Mouse (Mus musculus): ENCODE data around the gene Cdh24. TPM values are rescaled to one million over a fixed set of nuclear protein-coding genes. Genes with fewer than 3 reads are reported as not detected.

Cdh24 gene
- polyA plus RNA-seq, 1 experiment from 2014 or later, result 10.3 TPM

DNA sequence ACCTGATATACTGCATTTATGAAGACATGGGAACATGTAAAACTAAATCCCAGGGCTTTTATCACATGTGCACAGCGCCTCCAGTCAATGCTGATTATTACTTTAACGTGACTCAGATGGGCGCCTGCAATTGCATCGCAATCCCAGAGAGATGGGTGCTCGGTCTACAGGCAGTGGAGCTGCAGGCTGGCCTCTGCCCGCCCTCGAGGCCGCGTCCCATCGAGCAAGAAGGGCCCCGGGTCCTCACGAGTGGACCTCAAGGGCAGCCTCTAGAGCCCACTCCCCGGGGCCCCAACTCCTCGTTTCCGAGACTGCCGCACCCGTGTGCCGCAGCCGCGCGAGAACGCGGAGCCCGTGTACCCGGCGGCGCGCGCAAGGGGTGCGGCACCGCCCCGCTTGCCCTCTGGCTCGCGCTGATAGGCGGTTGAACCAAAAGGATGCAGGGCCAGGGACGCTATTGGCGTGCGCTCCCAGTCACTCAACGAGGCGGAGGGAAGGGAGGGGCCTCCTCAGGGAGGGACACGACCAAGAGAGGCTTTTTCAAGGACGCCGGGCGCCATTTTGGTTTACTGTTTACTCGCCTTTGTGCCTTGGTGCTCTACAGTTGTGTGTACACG is 38.0 kb downstream of the Cdh24 start:
- no peaks in the 10 kb centered on the region for H3K9me3 ChIP-seq (ENCODE audit: control insufficient read depth, low read length)
- H3K4me2 ChIP-seq (ENCODE audit: low read length), result peak overlapping the region; percentile 66
- peak; percentile 99 for ATAC-seq
- H3K4me1 ChIP-seq (ENCODE audit: control insufficient read depth, insufficient read depth, low read depth, low read length), result peaks cover 17% of the 10 kb centered on the region
- peak overlapping the region; percentile 68 for H3K4me3 ChIP-seq (ENCODE audit: low read length)
- H3K9ac ChIP-seq (ENCODE audit: low read depth, low read length), result peak overlapping the region; percentile 85
- H3K36me3 ChIP-seq (ENCODE audit: control insufficient read depth, insufficient read depth, low read length), result no peaks in the 10 kb centered on the region
- H3K27me3 ChIP-seq (replicated peaks; ENCODE audit: control insufficient read depth, insufficient read depth, low read length), result no peaks in the 10 kb centered on the region
- H3K27ac ChIP-seq (ENCODE audit: low read depth, low read length), result peak overlapping the region; percentile 98
- under 1% methylated on average over 33 of the region's 46 CpGs for WGBS

DNA sequence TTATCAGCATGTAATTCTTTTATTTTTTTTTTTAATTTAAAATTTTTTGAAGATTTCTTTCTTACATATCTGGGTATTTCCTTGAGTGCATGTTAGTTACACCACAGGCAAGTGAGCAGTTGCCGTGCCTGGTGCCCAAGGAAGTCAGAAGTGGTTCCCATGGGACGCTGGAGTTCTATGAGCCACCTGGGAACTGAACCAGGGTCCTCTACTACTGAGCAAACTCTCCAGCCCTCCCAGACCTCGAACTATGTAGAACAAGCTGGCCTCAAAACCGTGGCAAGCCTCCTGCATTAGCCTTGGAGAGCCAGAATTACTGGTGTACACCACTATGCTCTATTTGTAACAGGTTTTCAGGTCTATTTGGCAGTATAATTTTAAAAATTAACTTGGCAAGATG is 38.6 kb downstream of the Cdh24 start:
- peak overlapping the region; percentile 66 for H3K4me2 ChIP-seq (ENCODE audit: low read length)
- peak overlapping the region; percentile 85; the same call in 1 of the 2 replicates for H3K9ac ChIP-seq (ENCODE audit: low read depth, low read length)
- peaks cover 17% of the 10 kb centered on the region for H3K4me1 ChIP-seq (ENCODE audit: control insufficient read depth, insufficient read depth, low read depth, low read length)
- H3K4me3 ChIP-seq (ENCODE audit: low read length), result peak overlapping the region; percentile 68
- ATAC-seq, result no peak; the same call in 1 of the 2 replicates
- H3K9me3 ChIP-seq (ENCODE audit: control insufficient read depth, low read length), result no peaks in the 10 kb centered on the region
- H3K27me3 ChIP-seq (replicated peaks; ENCODE audit: control insufficient read depth, insufficient read depth, low read length), result no peaks in the 10 kb centered on the region
- WGBS, result 35% methylated on average over 4 of the region's 4 CpGs
- peak overlapping the region; percentile 98 for H3K27ac ChIP-seq (ENCODE audit: low read depth, low read length)
- no peaks in the 10 kb centered on the region for H3K36me3 ChIP-seq (ENCODE audit: control insufficient read depth, insufficient read depth, low read length)

DNA sequence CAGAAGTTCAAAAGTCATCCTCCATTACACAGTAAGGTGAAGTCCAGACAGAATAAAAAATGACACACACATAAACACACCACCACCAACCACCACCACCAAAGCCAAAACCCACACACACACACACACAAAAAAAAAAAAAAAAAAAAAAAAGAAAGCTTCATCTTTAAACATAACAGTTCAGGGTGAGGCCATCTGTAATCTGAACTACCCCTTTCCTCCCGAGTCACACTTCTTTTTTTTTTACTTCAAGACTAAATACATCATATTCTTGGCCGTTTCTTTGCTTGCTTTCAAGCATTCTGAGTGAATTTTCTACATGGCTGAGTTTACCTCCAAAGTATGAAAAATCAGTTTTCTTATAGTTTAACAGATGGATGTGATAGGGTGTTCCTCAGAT is 39.6 kb downstream of the Cdh24 start:
- Histone ChIP-seq H3K9me3 (ENCODE audit: control insufficient read depth, low read length) (no peaks in the 10 kb centered on the region), H3K4me3 (ENCODE audit: low read length) (no peak overlapping the region), H3K27me3 (replicated peaks; ENCODE audit: control insufficient read depth, insufficient read depth, low read length) (no peaks in the 10 kb centered on the region), H3K36me3 (ENCODE audit: control insufficient read depth, insufficient read depth, low read length) (no peaks in the 10 kb centered on the region), H3K9ac (ENCODE audit: low read depth, low read length) (no peak overlapping the region), H3K4me2 (ENCODE audit: low read length) (no peak overlapping the region), H3K4me1 (ENCODE audit: control insufficient read depth, insufficient read depth, low read depth, low read length) (peaks cover 17% of the 10 kb centered on the region), H3K27ac (ENCODE audit: low read depth, low read length) (no peak overlapping the region)
- WGBS, result 68% methylated on average over 2 of the region's 2 CpGs
- no peak for ATAC-seq

DNA sequence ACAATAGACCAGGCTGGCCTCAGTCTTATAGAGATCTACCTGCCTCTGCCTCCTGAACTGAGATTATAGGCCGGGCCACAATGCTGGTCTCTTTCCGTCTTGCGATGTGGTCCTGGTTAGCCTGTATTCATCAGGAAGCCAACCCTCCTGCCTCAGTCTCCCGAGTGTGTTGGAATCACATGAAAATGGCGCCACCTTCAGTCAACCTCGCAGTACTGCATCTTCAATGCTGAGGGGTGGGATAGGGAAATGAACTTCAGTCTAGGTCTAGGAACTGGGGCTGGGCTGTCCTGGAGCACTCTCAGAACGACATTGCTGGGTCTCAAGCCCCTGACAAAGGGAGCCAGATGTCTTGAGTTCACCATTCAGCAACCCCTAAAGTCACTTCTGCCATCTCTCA is 44.1 kb downstream of the Cdh24 start:
- Histone ChIP-seq H3K4me2 (ENCODE audit: low read length) (no peak overlapping the region), H3K27ac (ENCODE audit: low read depth, low read length) (no peak overlapping the region), H3K9ac (ENCODE audit: low read depth, low read length) (no peak overlapping the region), H3K9me3 (ENCODE audit: control insufficient read depth, low read length) (no peaks in the 10 kb centered on the region), H3K4me1 (ENCODE audit: control insufficient read depth, insufficient read depth, low read depth, low read length) (peaks cover 7% of the 10 kb centered on the region), H3K4me3 (ENCODE audit: low read length) (no peak overlapping the region), H3K27me3 (replicated peaks; ENCODE audit: control insufficient read depth, insufficient read depth, low read length) (no peaks in the 10 kb centered on the region), H3K36me3 (ENCODE audit: control insufficient read depth, insufficient read depth, low read length) (no peaks in the 10 kb centered on the region; the same call in 1 of the 2 replicates)
- 79% methylated on average over 7 of the region's 7 CpGs for WGBS
- ATAC-seq, result no peak

DNA sequence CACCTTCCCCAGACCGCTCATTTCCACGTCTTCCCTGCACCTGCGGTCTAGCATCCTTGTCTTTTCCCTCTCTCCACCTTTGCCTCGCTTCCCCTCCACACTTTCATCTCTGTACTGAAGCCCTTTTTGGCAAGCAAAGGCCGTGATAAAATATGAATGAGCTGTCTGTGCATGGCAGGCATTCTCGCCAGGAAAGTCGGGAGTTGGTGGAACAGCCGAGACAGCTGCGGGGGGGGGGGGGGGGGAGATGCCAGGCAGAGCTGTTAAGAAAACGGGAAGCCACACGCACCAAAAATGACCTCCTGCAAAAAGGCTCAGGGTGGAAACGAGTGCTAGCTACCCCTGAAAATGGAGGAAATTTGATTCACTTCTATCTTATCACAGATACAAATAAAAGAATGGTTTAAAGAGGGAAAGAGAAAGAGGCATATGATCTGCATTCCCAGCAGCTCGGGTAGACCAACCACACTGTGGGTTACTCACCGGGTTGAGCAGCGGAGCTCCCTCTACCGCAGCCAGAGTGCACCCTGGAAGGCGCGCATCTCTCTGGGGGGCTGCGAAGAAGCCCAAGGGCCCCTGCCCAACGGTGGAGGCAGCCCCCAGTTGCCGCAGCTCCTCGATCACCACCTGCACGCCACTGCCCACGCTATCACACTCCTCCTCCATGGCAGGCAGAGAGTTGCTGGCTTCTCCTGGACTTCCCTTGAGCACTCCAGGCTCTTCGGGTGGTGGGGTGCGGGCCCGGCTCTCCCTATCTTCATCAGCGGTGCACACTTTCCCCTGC is 46.3 kb downstream of the Cdh24 start:
- WGBS, result 68% methylated on average over 28 of the region's 28 CpGs
- H3K9me3 ChIP-seq (ENCODE audit: control insufficient read depth, low read length), result no peaks in the 10 kb centered on the region
- no peaks in the 10 kb centered on the region for H3K27me3 ChIP-seq (replicated peaks; ENCODE audit: control insufficient read depth, insufficient read depth, low read length)
- peaks cover 2% of the 10 kb centered on the region; the same call in 1 of the 2 replicates for H3K36me3 ChIP-seq (ENCODE audit: control insufficient read depth, insufficient read depth, low read length)
- no peak overlapping the region for H3K4me3 ChIP-seq (ENCODE audit: low read length)
- no peak overlapping the region for H3K9ac ChIP-seq (ENCODE audit: low read depth, low read length)
- no peak overlapping the region for H3K4me2 ChIP-seq (ENCODE audit: low read length)
- H3K4me1 ChIP-seq (ENCODE audit: control insufficient read depth, insufficient read depth, low read depth, low read length), result peaks cover 7% of the 10 kb centered on the region
- 0 out of 2 replicates have a peak, but pooled peaks have one; percentile 25 for ATAC-seq
- H3K27ac ChIP-seq (ENCODE audit: low read depth, low read length), result no peak overlapping the region

DNA sequence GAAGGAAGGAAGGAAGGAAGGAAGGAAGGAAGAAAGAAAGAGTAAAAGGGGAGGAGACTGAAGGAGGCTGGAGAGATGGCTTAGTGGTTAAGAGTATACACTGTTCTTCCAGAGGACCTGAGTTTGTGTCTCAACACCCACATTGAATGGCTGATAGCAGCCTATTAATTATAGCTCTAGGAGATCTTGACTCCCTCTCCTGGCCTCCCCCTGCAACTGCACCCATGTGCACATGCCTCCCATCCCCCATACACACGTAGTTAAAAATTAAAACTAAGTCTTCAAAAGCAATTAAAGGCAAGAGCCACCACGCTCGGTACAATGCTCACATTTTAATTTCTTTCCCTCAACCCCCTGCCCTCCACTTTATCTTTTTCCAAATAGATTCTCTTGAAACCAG is 47.1 kb downstream of the Cdh24 start:
- Histone ChIP-seq H3K4me3 (ENCODE audit: low read length) (no peak overlapping the region), H3K27me3 (replicated peaks; ENCODE audit: control insufficient read depth, insufficient read depth, low read length) (no peaks in the 10 kb centered on the region), H3K9ac (ENCODE audit: low read depth, low read length) (no peak overlapping the region), H3K4me2 (ENCODE audit: low read length) (no peak overlapping the region), H3K4me1 (ENCODE audit: control insufficient read depth, insufficient read depth, low read depth, low read length) (peaks cover 7% of the 10 kb centered on the region), H3K9me3 (ENCODE audit: control insufficient read depth, low read length) (no peaks in the 10 kb centered on the region), H3K36me3 (ENCODE audit: control insufficient read depth, insufficient read depth, low read length) (peaks cover 2% of the 10 kb centered on the region; the same call in 1 of the 2 replicates), H3K27ac (ENCODE audit: low read depth, low read length) (no peak overlapping the region)
- 91% methylated on average over 3 of the region's 3 CpGs for WGBS
- ATAC-seq, result no peak

DNA sequence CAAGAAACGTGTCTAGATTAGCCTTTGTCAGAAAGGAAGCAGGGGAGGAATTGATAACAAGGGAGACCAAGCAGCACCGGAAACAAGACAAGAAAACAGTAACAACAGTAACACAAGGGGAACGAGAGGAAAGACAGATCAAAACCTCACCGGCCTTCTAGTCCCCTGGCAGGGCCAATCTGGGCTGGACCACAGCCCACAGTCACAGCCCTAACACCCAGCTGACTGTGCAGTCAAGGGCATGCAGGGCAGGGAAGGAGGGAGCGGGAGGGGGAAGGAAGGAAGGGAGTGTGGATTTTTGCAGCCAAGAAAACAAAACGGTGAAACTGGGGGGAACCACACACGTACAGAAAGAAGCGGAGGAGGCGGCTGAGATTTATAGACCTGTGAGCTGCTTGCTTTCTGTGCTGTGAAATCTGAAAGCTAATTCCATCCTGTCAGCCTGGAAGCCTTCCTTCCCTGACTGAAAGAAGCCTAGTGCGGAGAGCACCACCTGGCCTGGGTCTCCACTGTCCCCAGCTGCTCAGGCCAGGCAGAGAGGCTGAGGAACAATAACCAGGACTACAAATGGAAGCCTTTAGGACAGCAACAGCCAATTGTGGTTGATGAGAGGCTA is 48.7 kb downstream of the Cdh24 start:
- Histone ChIP-seq H3K27ac (ENCODE audit: low read depth, low read length) (peak overlapping the region; percentile 39; the same call in 1 of the 2 replicates), H3K9me3 (ENCODE audit: control insufficient read depth, low read length) (no peaks in the 10 kb centered on the region), H3K4me1 (ENCODE audit: control insufficient read depth, insufficient read depth, low read depth, low read length) (peaks cover 7% of the 10 kb centered on the region), H3K9ac (ENCODE audit: low read depth, low read length) (peak overlapping the region; percentile 38), H3K27me3 (replicated peaks; ENCODE audit: control insufficient read depth, insufficient read depth, low read length) (no peaks in the 10 kb centered on the region), H3K4me3 (ENCODE audit: low read length) (no peak overlapping the region), H3K36me3 (ENCODE audit: control insufficient read depth, insufficient read depth, low read length) (peaks cover 2% of the 10 kb centered on the region; the same call in 1 of the 2 replicates), H3K4me2 (ENCODE audit: low read length) (no peak overlapping the region)
- 51% methylated on average over 10 of the region's 10 CpGs for WGBS
- peak; percentile 37; the same call in 1 of the 2 replicates for ATAC-seq

DNA sequence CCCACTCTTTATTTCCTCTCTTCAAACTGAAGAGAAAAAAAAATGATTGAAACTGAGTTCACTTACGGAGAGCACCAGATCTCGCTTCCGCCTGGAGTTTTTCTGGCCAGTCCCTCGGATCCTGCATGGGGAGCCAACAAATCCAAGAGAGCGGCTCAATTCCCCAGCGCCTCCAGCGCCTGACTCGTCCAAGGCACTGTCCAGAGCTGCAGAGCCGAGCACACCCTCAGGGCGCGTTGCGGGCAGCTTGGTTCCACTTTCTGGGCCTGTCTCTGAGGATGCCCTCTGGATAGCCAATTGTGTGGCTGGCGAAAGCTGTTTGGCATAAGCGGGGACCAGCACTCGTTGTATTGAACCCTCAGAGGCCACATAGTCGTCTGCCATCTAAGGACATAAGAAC is 50.1 kb downstream of the Cdh24 start:
- peaks cover 2% of the 10 kb centered on the region; the same call in 1 of the 2 replicates for H3K36me3 ChIP-seq (ENCODE audit: control insufficient read depth, insufficient read depth, low read length)
- ATAC-seq, result no peak
- WGBS, result 91% methylated on average over 16 of the region's 16 CpGs

More for the DNA sequence above, 50.1 kb downstream of the Cdh24 start:
- no peak overlapping the region for H3K9ac ChIP-seq (ENCODE audit: low read depth, low read length)
- no peaks in the 10 kb centered on the region for H3K27me3 ChIP-seq (replicated peaks; ENCODE audit: control insufficient read depth, insufficient read depth, low read length)
- peaks cover 7% of the 10 kb centered on the region for H3K4me1 ChIP-seq (ENCODE audit: control insufficient read depth, insufficient read depth, low read depth, low read length)
- H3K27ac ChIP-seq (ENCODE audit: low read depth, low read length), result no peak overlapping the region
- no peak overlapping the region for H3K4me2 ChIP-seq (ENCODE audit: low read length)
- no peaks in the 10 kb centered on the region for H3K9me3 ChIP-seq (ENCODE audit: control insufficient read depth, low read length)
- no peak overlapping the region for H3K4me3 ChIP-seq (ENCODE audit: low read length)

Measured in hindbrain, embryonic 16.5 days (tissue).